Mouse (Mus musculus) embryo, embryonic 11 days (tissue): ENCODE measurements around the gene Col10a1.
"Not testable (repeated sequence)": the region's sequence is repeated elsewhere in the genome, so short reads cannot be mapped to it uniquely, and the experiment has no call there.

ENCODE experiments used
- DNase-seq: peaks from one replicate; pipeline ENCODE4 v3.0.0-alpha.2; 2015

Col10a1 gene

GRCm38 (mm10) chr10:34389681-34390080 is at the start of gene Col10a1:
Gene Col10a1, plus strand, starts transcription at chr10:34389981.
- DNase-seq = no peak

- DNase-seq = no peak
Observed at GRCm38 (mm10) chr10:34341014-34341413, 48.8 kb upstream of the Col10a1 start.

- no peak for DNase-seq
Observed at GRCm38 (mm10) chr10:34341886-34342285, 47.9 kb upstream of the Col10a1 start.

- DNase-seq = no peak
Observed at GRCm38 (mm10) chr10:34352166-34352565, 37.6 kb upstream of the Col10a1 start.

GRCm38 (mm10) chr10:34358263-34358662 is 31.5 kb upstream of the Col10a1 start:
- DNase-seq = no peak

- no peak for DNase-seq
Observed at GRCm38 (mm10) chr10:34363756-34364155, 26.0 kb upstream of the Col10a1 start.

GRCm38 (mm10) chr10:34368138-34368537 is 21.6 kb upstream of the Col10a1 start:
- DNase-seq = peak; percentile 32

- no peak for DNase-seq
Observed at GRCm38 (mm10) chr10:34373332-34373731, 16.4 kb upstream of the Col10a1 start.

- DNase-seq = no peak
Observed at GRCm38 (mm10) chr10:34385636-34386035, 4.1 kb upstream of the Col10a1 start.

- no peak for DNase-seq
Observed at GRCm38 (mm10) chr10:34396959-34397358, 7.2 kb downstream of the Col10a1 start.

GRCm38 (mm10) chr10:34399267-34399666 is 9.5 kb downstream of the Col10a1 start:
- DNase-seq = peak; percentile 2

- DNase-seq = peak; percentile 96
Observed at GRCm38 (mm10) chr10:34418204-34418756, 28.5 kb downstream of the Col10a1 start, which contains the start of gene Nt5dc1. Gene Nt5dc1, minus strand, starts transcription at chr10:34418552.

GRCm38 (mm10) chr10:34418794-34419193 is 29.0 kb downstream of the Col10a1 start:
- not testable (repeated sequence) for DNase-seq

GRCm38 (mm10) chr10:34431783-34432182 is 42.0 kb downstream of the Col10a1 start:
- DNase-seq = peak; percentile 21

- not testable (repeated sequence) for DNase-seq
Observed at GRCm38 (mm10) chr10:34434191-34434590, 44.4 kb downstream of the Col10a1 start.
